Mouse (Mus musculus) intestine, embryonic 16.5 days (tissue): ENCODE data around the gene Atp6v0a4. TPM values are rescaled to one million over a fixed set of nuclear protein-coding genes. Genes with fewer than 3 reads are reported as not detected.

ENCODE experiments used
- ATAC-seq: fragments of 200-750 bp; cut with Nextera tagmentation; 2 replicates; pipeline ENCODE4 v1.8.0; 2017; ENCODE audit warnings: moderate TSS enrichment, moderate library complexity
- H3K27ac ChIP-seq: fragments of 300-500 bp; sonication (generic); 2 replicates; pipeline ENCODE4 v1.5.1; 2014; ENCODE audit warnings: mild to moderate bottlenecking, low read length
- H3K27me3 ChIP-seq: fragments of 300-500 bp; sonication (generic); replicated peaks from 2 replicates; pipeline ENCODE4 v1.6.1; 2014; ENCODE audit warnings: low read length, control low read depth, mixed read lengths; ENCODE audit not compliant: control insufficient read depth, insufficient read depth
- H3K36me3 ChIP-seq: fragments of 300-500 bp; sonication (generic); 2 replicates; pipeline ENCODE4 v1.6.1; 2014; ENCODE audit warnings: low read length, control low read depth; ENCODE audit not compliant: control insufficient read depth, insufficient read depth
- H3K4me1 ChIP-seq: fragments of 300-500 bp; sonication (generic); 2 replicates; pipeline ENCODE4 v1.6.1; 2014; ENCODE audit warnings: low read length, control low read depth, mixed read lengths; ENCODE audit not compliant: control insufficient read depth, insufficient read depth
- H3K4me2 ChIP-seq: fragments of 300-500 bp; sonication (generic); 2 replicates; pipeline ENCODE4 v1.6.1; 2014; ENCODE audit warnings: low read depth, low read length, control low read depth
- H3K4me3 ChIP-seq: fragments of 300-500 bp; sonication (generic); 2 replicates; pipeline ENCODE4 v1.5.1; 2014; ENCODE audit warnings: mild to moderate bottlenecking, low read length
- H3K9ac ChIP-seq: fragments of 300-500 bp; sonication (generic); 2 replicates; pipeline ENCODE4 v1.6.1; 2014; ENCODE audit warnings: low read depth, low read length
- H3K9me3 ChIP-seq: fragments of 300-500 bp; sonication (generic); 2 replicates; pipeline ENCODE4 v1.6.1; 2016; ENCODE audit warnings: low read length, control low read depth; ENCODE audit not compliant: control insufficient read depth
- WGBS: fragments of 180-500 bp; shearing (Covaris S2); extraction: QIAGEN DNeasy Blood & Tissue Kit; methylation state at CpG from one replicate; pipeline ENCODE4 v1.1.7; 2014; 5-methylcytosine and 5-hydroxymethylcytosine counted together
- polyA plus RNA-seq: library from polyadenylated mRNA; unstranded; fragments of >200 nt; fragmentation: Nextera tagmentation; extraction: Ambion mirVana; gene quantifications from 2 replicates; pipeline ENCODE4 v1.2.1, GENCODE M21; 2015

The Atp6v0a4 gene
- polyA plus RNA-seq: 5.1 and 5.4 TPM in 2 replicates

GRCm38 (mm10) chr6:38124207-38124835, at the start of gene Atp6v0a4:
Gene Atp6v0a4, minus strand, starts transcription at chr6:38124586.
- WGBS: 80% methylated on average over 7 of the region's 7 CpGs
- H3K4me3 ChIP-seq: no peak within 1 kb of the TSS
- no peaks in the 10 kb centered on the region for H3K27me3 ChIP-seq
- H3K4me1 ChIP-seq: no peaks in the 10 kb centered on the region
- no peaks in the 10 kb centered on the region for H3K9me3 ChIP-seq
- peaks cover 4% of the 10 kb centered on the region for H3K36me3 ChIP-seq
- H3K4me2 ChIP-seq: no peak within 1 kb of the TSS
- no peak within 1 kb of the TSS for H3K9ac ChIP-seq
- no peak for ATAC-seq
- H3K27ac ChIP-seq: no peak within 1 kb of the TSS

- H3K27me3 ChIP-seq: no peaks in the 10 kb centered on the region
- H3K27ac ChIP-seq: no peak overlapping the region
- WGBS: 69% methylated on average over 6 of the region's 6 CpGs
- 0 out of 2 replicates have a peak, but pooled peaks cover 1% of the 10 kb centered on the region for H3K36me3 ChIP-seq
- no peak overlapping the region for H3K9ac ChIP-seq
- H3K4me2 ChIP-seq: no peak overlapping the region
- H3K9me3 ChIP-seq: no peaks in the 10 kb centered on the region
- no peak for ATAC-seq
- no peaks in the 10 kb centered on the region for H3K4me1 ChIP-seq
- no peak overlapping the region for H3K4me3 ChIP-seq
These were observed 41.0 kb upstream of the Atp6v0a4 start for GRCm38 (mm10) chr6:38165385-38165784.

DNA sequence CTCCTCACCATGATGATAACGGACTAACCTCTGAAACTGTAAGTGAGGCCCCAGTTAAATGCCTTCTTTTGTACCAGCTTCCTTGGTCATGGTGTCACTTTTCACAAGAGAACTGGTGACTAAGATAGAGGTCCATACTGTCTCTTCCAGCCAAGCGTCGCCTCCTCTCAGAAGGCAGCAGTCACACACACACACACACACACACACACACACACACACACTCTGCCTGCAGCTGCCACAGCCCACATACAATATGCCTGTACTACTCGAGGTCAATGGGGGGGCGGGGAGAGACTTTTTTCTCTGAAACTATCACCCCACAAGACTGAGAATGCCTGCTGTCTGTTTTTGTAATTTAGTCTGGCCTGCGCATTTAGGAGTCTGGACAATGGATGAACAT, 40.3 kb upstream of the Atp6v0a4 start:
- no peaks in the 10 kb centered on the region for H3K27me3 ChIP-seq
- no peak overlapping the region for H3K4me2 ChIP-seq
- H3K36me3 ChIP-seq: no peaks in the 10 kb centered on the region
- H3K9ac ChIP-seq: no peak overlapping the region
- WGBS: 89% methylated on average over 6 of the region's 6 CpGs
- no peaks in the 10 kb centered on the region for H3K9me3 ChIP-seq
- no peak overlapping the region for H3K27ac ChIP-seq
- no peak overlapping the region for H3K4me3 ChIP-seq
- no peak for ATAC-seq
- H3K4me1 ChIP-seq: no peaks in the 10 kb centered on the region

DNA sequence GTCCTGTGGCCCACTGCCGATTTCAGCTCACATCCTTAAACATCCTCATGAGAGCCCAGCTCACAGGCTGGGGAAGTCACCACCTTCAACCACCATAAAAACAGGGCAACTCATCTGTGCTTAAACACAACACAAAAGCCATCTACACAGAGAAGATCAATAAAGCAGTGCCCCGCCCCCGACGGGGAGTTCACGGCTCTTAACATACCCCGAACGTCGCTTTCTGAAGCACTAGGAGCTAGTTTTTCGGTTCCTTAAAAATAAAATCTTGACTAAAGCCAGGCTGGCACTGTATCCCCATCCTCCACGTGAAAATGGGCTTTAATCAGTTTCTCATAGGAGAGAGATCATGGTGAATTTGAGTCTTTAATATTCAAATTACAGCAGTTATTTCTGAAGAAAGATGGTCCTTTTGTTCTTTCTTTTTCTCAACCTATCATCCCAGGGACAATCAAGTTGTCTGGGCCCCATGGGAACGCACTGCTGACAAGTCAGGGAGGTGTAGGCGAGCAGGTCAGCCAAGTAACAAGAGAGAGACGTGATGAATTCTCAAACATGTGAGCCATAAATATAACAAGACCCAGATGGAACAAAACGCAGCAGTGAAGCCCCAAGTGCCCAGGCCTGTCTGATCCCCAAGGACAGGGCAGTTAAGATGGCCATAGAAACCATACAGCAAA, 38.6 kb upstream of the Atp6v0a4 start:
- no peaks in the 10 kb centered on the region for H3K9me3 ChIP-seq
- no peak for ATAC-seq
- no peaks in the 10 kb centered on the region for H3K4me1 ChIP-seq
- H3K36me3 ChIP-seq: no peaks in the 10 kb centered on the region
- no peak overlapping the region for H3K27ac ChIP-seq
- H3K4me2 ChIP-seq: no peak overlapping the region
- 58% methylated on average over 14 of the region's 14 CpGs for WGBS
- H3K27me3 ChIP-seq: no peaks in the 10 kb centered on the region
- no peak overlapping the region for H3K9ac ChIP-seq
- no peak overlapping the region for H3K4me3 ChIP-seq

GRCm38 (mm10) chr6:38160556-38160955, 36.2 kb upstream of the Atp6v0a4 start:
- H3K36me3 ChIP-seq: no peaks in the 10 kb centered on the region
- no peaks in the 10 kb centered on the region for H3K9me3 ChIP-seq
- no peak overlapping the region for H3K4me2 ChIP-seq
- H3K4me3 ChIP-seq: no peak overlapping the region
- H3K9ac ChIP-seq: no peak overlapping the region
- 0 out of 2 replicates have a peak, but pooled peaks have one; percentile 18 for ATAC-seq
- H3K27me3 ChIP-seq: no peaks in the 10 kb centered on the region
- no peak overlapping the region for H3K27ac ChIP-seq
- WGBS: 72% methylated on average over 2 of the region's 2 CpGs
- H3K4me1 ChIP-seq: no peaks in the 10 kb centered on the region

DNA sequence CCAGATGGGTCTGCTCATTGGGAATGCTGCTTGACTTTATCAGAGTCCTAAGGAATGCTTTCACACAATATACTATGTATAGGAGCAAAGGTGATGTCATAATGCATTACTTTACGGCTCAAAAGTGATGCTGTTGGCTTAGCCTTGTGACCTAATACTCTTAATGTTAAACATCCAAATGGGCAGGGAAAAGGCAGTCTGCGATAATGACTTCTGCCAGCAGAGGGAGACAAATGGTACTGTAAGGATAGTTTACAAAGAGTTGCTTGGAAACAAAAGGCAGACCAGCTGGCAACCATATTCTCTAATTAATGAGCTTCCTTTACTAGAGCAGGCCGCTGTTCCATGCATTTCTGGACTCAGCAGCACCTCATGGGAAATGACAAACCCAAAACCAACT, 35.7 kb upstream of the Atp6v0a4 start:
- no peaks in the 10 kb centered on the region for H3K9me3 ChIP-seq

DNA sequence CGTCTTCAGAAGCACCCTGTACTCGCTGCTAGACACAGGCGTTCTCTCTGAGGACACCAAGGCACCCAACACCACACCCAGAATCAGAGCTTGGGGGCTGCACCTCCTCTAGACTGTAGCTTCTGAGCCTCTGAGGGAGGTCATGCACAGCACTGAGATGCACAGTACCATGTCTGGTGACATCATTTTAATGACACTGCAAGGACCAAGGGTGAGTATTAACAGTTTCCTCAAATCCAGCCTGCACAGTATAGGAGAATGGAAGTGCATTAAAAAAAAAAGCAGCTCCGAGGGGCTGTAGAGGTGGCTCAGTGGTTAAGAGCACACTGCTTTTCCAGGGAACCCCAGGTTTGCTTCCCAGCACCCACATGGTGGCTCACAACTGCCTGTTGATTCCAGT, 35.2 kb upstream of the Atp6v0a4 start:
- H3K4me3 ChIP-seq: no peak overlapping the region
- no peaks in the 10 kb centered on the region for H3K36me3 ChIP-seq
- H3K4me2 ChIP-seq: no peak overlapping the region
- H3K27me3 ChIP-seq: no peaks in the 10 kb centered on the region
- ATAC-seq: no peak
- no peak overlapping the region for H3K27ac ChIP-seq
- H3K9me3 ChIP-seq: no peaks in the 10 kb centered on the region
- H3K9ac ChIP-seq: no peak overlapping the region
- WGBS: 90% methylated on average over 4 of the region's 4 CpGs
- H3K4me1 ChIP-seq: no peaks in the 10 kb centered on the region

More for the DNA sequence above, 35.7 kb upstream of the Atp6v0a4 start:
- Histone ChIP-seq H3K4me1 (no peaks in the 10 kb centered on the region), H3K4me2 (no peak overlapping the region), H3K4me3 (no peak overlapping the region), H3K36me3 (no peaks in the 10 kb centered on the region), H3K9ac (no peak overlapping the region), H3K27ac (no peak overlapping the region), H3K27me3 (no peaks in the 10 kb centered on the region)
- ATAC-seq: peak; percentile 55
- 10% methylated on average over 3 of the region's 3 CpGs for WGBS

DNA sequence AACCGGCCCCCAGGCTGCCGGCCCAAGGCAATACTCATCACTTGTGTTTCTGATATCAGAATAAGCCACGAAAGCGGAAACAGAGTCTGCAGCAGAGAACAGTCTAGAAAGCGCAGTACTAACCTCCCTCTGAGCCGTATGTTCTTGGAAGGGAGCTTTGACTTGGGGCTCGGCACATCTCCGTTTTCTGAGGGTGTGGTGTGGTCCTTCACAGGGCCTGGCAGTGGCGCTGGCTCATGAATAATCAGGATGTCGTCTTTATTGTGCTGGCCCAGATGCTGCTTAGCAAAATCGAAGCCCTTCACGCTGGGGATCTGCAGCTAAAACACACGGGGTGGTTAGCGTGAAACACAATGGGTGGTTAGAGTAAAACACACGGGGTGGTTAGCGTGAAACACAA, 33.5 kb upstream of the Atp6v0a4 start:
- Histone ChIP-seq H3K4me2 (no peak overlapping the region), H3K9me3 (no peaks in the 10 kb centered on the region), H3K27ac (no peak overlapping the region), H3K27me3 (no peaks in the 10 kb centered on the region), H3K9ac (no peak overlapping the region), H3K4me3 (no peak overlapping the region), H3K4me1 (no peaks in the 10 kb centered on the region), H3K36me3 (no peaks in the 10 kb centered on the region)
- ATAC-seq: no peak
- 81% methylated on average over 16 of the region's 16 CpGs for WGBS

DNA sequence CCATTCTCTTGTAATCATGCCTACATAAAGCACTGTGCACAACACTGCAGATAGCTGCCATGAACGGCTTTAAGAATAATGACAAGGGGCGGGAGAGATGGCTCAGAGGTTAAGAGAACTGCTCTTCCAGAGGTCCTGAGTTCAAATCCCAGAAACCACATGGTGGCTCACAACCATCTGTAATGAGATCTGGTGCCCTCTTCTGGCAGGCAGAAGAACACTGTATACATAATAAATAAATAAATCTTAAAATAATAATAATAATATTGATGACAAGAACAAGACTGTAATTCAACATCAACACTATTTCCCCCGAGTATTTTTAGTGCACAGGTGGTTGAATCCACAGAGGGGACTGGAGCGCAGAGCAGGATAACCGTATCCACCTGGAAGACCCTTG, 31.8 kb upstream of the Atp6v0a4 start:
- no peak for ATAC-seq
- WGBS: 84% methylated on average over 5 of the region's 5 CpGs

More for the DNA sequence above, 31.8 kb upstream of the Atp6v0a4 start:
- no peak overlapping the region for H3K27ac ChIP-seq
- no peaks in the 10 kb centered on the region for H3K9me3 ChIP-seq
- no peaks in the 10 kb centered on the region for H3K27me3 ChIP-seq
- H3K4me1 ChIP-seq: no peaks in the 10 kb centered on the region
- no peak overlapping the region for H3K4me2 ChIP-seq
- H3K9ac ChIP-seq: no peak overlapping the region
- H3K4me3 ChIP-seq: no peak overlapping the region
- H3K36me3 ChIP-seq: no peaks in the 10 kb centered on the region
